Mouse (Mus musculus) ES-Bruce4 (cell line): ENCODE measurements around the gene Furin. TPM values are rescaled to one million over a fixed set of nuclear protein-coding genes. Genes with fewer than 3 reads are reported as not detected.

ENCODE experiments used
- H3K27ac ChIP-seq: 2 replicates; pipeline ENCODE4 v1.5.1; 2012; ENCODE audit warnings: low read length, inconsistent platforms; ENCODE audit not compliant: insufficient read depth
- H3K27me3 ChIP-seq: 2 replicates; pipeline ENCODE4 v1.6.1; 2012; ENCODE audit warnings: mild to moderate bottlenecking, low read length, inconsistent platforms; ENCODE audit not compliant: control insufficient read depth, poor library complexity, insufficient read depth, severe bottlenecking
- H3K36me3 ChIP-seq: 2 replicates; pipeline ENCODE4 v1.6.1; 2012; ENCODE audit warnings: inconsistent platforms, mild to moderate bottlenecking, low read length, moderate library complexity; ENCODE audit not compliant: control insufficient read depth, poor library complexity, insufficient read depth, severe bottlenecking
- H3K4me1 ChIP-seq: one replicate; pipeline ENCODE4 v1.8.1; 2011; ENCODE audit warnings: low read length; ENCODE audit not compliant: control insufficient read depth, insufficient read depth
- H3K4me3 ChIP-seq: 2 replicates; pipeline ENCODE4 v1.5.1; 2011; ENCODE audit warnings: low read depth, mild to moderate bottlenecking, low read length
- H3K9ac ChIP-seq: 2 replicates; pipeline ENCODE4 v1.6.1; 2012; ENCODE audit warnings: low read depth, mild to moderate bottlenecking, inconsistent platforms; ENCODE audit not compliant: poor library complexity, severe bottlenecking
- H3K9me3 ChIP-seq: replicated peaks from 2 replicates; pipeline ENCODE4 v1.6.1; 2012; ENCODE audit warnings: mild to moderate bottlenecking, low read length, inconsistent platforms; ENCODE audit not compliant: control insufficient read depth, poor library complexity, insufficient read depth, severe bottlenecking
- CTCF ChIP-seq: IDR thresholded peaks from one replicate; pipeline ENCODE4 v1.8.1; 2011; ENCODE audit warnings: low read depth, low read length
- EP300 ChIP-seq: IDR thresholded peaks from 2 replicates; pipeline ENCODE4 v1.6.1; 2011; ENCODE audit warnings: low read depth, low read length; ENCODE audit not compliant: insufficient read depth
- POLR2A ChIP-seq: IDR thresholded peaks from one replicate; pipeline ENCODE4 v1.8.1; 2011; ENCODE audit warnings: low read length; ENCODE audit not compliant: insufficient read depth
- polyA plus RNA-seq: library from polyadenylated mRNA; stranded (reverse); fragments of >200 nt; gene quantifications from 2 replicates; pipeline ENCODE4 v1.2.4, GENCODE M21; 2011; ENCODE audit warnings: low read depth; ENCODE audit not compliant: missing spikeins, insufficient read depth, insufficient read length

Furin gene
- polyA plus RNA-seq, 1 experiment: 32.5 TPM

DNA sequence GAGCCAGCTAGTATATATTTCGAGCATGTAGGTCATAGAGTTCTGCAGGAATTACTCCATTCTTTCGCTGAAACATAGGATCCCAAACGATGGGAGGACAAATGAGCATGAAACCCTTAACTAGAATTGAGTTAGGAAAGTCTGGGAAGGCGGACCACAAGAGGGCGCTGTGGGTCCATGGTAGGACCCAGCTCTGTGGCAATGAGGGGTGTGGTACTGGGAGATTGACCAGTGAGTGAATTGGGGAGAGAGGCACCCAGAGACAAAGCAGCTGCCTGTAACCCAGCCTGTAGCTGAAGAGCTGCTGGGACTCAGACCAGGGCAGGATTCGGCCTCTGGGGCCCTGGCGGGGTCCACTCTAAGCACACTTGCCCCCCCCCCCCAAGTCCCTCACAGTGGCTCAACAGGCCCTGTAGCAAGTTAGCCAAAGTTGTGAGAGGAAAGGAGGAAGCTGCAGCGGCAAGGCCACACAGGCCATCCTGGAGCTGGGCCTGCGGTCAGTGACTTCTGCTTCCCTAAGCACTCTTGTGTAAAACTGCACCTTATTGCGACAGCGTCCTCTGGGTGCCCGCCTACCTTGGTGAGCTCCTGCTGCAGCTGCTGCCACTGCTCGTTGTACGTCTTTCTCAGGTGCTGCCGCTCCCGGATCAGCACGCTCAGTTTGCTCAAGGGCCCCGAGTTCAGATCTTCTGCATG, 18.9 kb downstream of the Furin start:
- no peak overlapping the region for H3K27ac ChIP-seq
- TF ChIP-seq EP300: peak; percentile 33; the same call in 1 of the 2 replicates
- TF ChIP-seq POLR2A: no peak
- peak; percentile 92 for TF ChIP-seq CTCF
- H3K4me1 ChIP-seq: peaks cover 2% of the 10 kb centered on the region
- H3K27me3 ChIP-seq: no peaks in the 10 kb centered on the region
- H3K4me3 ChIP-seq: peak overlapping the region; percentile 27
- H3K36me3 ChIP-seq: no peaks in the 10 kb centered on the region
- H3K9ac ChIP-seq: no peak overlapping the region
- no peaks in the 10 kb centered on the region for H3K9me3 ChIP-seq

DNA sequence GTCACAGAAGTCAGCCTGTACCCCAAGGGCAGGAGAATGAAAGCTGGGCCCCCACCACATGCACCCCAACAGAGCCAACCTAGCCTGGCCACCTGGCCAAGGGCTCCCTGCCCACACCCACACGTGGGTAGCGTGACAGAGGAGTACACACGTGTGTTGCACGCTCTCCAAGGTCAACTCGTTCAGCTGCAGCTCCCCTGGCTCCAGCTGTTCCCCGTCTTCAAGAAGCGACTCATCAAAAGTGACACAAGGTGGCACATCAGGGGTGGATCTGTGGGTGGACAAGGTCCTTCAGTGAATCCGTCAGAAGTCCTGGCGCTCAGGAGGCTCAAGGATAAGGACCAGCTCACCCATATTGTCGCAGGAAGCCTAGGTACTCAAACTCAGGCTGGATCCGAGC, 22.3 kb downstream of the Furin start:
- Histone ChIP-seq H3K27me3 (no peaks in the 10 kb centered on the region), H3K9ac (no peak overlapping the region), H3K4me3 (no peak overlapping the region), H3K27ac (no peak overlapping the region), H3K9me3 (no peaks in the 10 kb centered on the region), H3K4me1 (peaks cover 2% of the 10 kb centered on the region), H3K36me3 (no peaks in the 10 kb centered on the region)
- TF ChIP-seq CTCF: no peak
- no peak for TF ChIP-seq POLR2A
- no peak for TF ChIP-seq EP300

DNA sequence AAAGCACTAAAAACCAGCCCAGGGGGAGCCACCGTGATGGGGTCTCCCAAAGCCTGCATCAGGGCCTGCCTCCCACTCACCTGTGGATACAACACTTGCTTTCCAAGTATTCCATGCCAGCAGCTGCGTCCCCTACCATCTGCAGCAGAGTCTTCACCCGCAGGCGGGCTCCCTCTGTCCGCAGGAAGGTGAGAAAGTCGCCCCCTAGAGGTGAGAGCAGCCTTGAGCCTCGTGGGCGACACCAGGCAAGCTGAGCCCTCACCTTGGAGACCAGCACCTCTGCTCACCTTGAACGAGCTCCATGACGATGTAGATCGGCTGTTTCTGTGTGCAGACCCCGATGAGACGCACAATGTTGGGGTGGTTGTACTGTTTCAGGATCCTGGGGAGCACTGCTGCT, 25.7 kb downstream of the Furin start:
- no peaks in the 10 kb centered on the region for H3K36me3 ChIP-seq
- no peak overlapping the region for H3K9ac ChIP-seq
- no peaks in the 10 kb centered on the region for H3K9me3 ChIP-seq
- no peaks in the 10 kb centered on the region for H3K4me1 ChIP-seq
- H3K4me3 ChIP-seq: no peak overlapping the region
- H3K27me3 ChIP-seq: no peaks in the 10 kb centered on the region
- no peak for TF ChIP-seq POLR2A
- no peak for TF ChIP-seq EP300
- TF ChIP-seq CTCF: peak; percentile 75
- no peak overlapping the region for H3K27ac ChIP-seq

DNA sequence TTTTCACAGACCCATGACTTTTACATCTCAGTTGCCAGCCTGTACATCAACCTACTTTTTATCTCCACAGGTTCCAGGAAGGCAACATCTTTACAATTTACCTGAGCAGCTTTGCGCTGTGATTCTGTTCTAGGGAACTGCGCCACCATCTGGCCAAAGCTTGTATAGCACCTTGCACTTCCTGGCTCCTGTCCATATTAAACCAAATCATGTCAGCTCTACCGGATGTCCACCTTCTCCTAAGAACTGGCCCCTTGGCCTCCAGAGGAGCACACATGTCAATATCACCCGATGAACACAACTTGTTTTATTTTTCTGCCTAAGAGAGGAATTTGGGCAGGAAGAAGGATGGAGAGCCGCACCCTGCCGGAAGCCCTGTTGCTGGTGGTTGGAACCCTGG, 27.8 kb downstream of the Furin start:
- TF ChIP-seq EP300: no peak
- peak; percentile 74 for TF ChIP-seq CTCF
- no peak for TF ChIP-seq POLR2A
- Histone ChIP-seq H3K27ac (no peak overlapping the region), H3K4me1 (no peaks in the 10 kb centered on the region), H3K9ac (no peak overlapping the region), H3K27me3 (no peaks in the 10 kb centered on the region), H3K9me3 (no peaks in the 10 kb centered on the region), H3K4me3 (peak overlapping the region; percentile 32; the same call in 1 of the 2 replicates), H3K36me3 (no peaks in the 10 kb centered on the region)

DNA sequence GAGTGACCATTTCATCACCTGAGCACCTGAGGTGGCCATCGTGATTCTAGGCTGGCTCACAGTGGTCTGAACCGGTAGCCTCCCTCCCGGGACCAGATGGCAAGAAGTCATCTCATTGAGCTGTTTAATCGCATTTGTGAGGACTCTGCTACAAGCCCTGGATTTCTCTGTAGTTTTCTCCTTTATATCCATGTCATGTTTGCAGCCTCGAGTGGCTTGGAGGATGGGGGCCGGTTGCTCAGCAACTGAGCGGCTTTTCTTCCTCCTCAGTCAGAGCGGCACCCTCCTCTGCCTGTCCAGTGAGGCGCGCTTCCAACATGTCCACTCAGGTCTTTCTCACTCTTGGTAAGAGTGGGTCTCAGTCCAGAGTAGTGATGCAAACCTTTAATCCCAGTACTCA, 29.0 kb downstream of the Furin start:
- Histone ChIP-seq H3K27me3 (no peaks in the 10 kb centered on the region), H3K9ac (no peak overlapping the region), H3K4me1 (no peaks in the 10 kb centered on the region), H3K27ac (no peak overlapping the region), H3K9me3 (no peaks in the 10 kb centered on the region), H3K4me3 (no peak overlapping the region), H3K36me3 (no peaks in the 10 kb centered on the region)
- TF ChIP-seq POLR2A (no peak), CTCF (no peak), EP300 (no peak)

DNA sequence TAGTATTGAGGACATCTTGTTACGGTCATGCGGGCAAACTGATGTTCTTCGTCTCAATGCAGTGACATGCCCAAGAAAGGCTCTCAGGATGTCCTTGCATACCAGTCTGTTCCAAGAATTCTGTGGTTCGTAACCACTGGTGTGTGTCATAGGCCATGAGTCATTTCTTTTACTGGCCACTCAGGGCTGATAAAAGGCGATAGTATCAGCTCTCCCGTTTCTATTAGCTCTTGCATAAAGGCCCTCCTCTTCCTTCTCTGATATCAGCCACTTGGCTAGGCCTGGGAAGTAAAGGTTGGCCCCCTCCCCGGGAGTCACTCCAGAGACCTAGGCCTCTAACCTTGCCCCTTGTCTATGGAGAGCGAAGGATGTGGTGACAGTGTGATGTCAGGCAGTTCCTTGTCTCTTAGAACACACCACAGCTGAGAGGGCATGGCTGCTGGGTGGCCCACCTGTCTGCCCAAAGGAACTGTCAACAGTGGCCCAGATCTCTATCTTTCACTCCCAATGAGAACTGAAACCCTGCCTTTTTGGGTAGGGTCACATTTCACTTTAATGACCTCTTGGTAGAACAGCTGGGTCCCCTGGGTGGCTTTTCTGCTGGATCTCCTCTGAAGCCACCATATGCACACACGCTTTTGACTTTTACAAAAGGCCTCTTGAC, 29.7 kb downstream of the Furin start:
- H3K9ac ChIP-seq: no peak overlapping the region
- no peaks in the 10 kb centered on the region for H3K27me3 ChIP-seq
- no peak for TF ChIP-seq CTCF
- no peak for TF ChIP-seq EP300
- TF ChIP-seq POLR2A: no peak
- H3K27ac ChIP-seq: no peak overlapping the region
- no peak overlapping the region for H3K4me3 ChIP-seq
- no peaks in the 10 kb centered on the region for H3K9me3 ChIP-seq
- no peaks in the 10 kb centered on the region for H3K4me1 ChIP-seq
- no peaks in the 10 kb centered on the region for H3K36me3 ChIP-seq
